Comparison of ENCODE assay signal across 9 mouse cellular contexts in genomic region chr2:181188681-181189080, GRCm38 (mm10). TPM values are rescaled to one million over a fixed set of nuclear protein-coding genes. Genes with fewer than 3 reads are reported as not detected.
A peak's percentile ranks its signal among the peaks of the same experiment; 100 is the strongest.
DNase-seq lines count a peak whose midpoint lies in the region; ATAC-seq and TF ChIP-seq lines count a peak whose summit lies in the region.
"Had no signal": no experiment of that assay in that cellular context is flagged by ENCODE, and none has a peak within 500 bp of the region (broad histone marks: within the 10 kb centered on the region; RNA-seq: fewer than 3 reads in every experiment).

No protein-coding gene starts in this region.

- DNase-seq in cerebellum, adult 9-11 months: peak; percentile 22
- no peak for DNase-seq in cerebellum, postnatal 14 days
- peak; percentile 69 for DNase-seq in induced T-regulatory cell, adult 2 months (ENCODE audit: low read depth)
- DNase-seq in spleen, adult 2 months (ENCODE audit: low read depth in 1 of 2, low spot score in 2 of 2): peak; percentile 32 to 73
- DNase-seq in left cerebral cortex, postnatal 25 days (ENCODE audit: low spot score in 2 of 2): no peak
- no peak for DNase-seq in layer of hippocampus, adult 9-10 months (ENCODE audit: low spot score)

- peak overlapping the region; percentile 83 for H3K4me2 ChIP-seq in embryonic facial prominence, embryonic 15.5 days (replicated peaks)
- peak overlapping the region; percentile 78; the same call in 1 of the 2 replicates for H3K4me2 ChIP-seq in lung, embryonic 16.5 days (ENCODE audit: low read depth, low read length)

- TF ChIP-seq CTCF in spleen, adult 2 months (IDR thresholded peaks at IDR 0.05; ENCODE audit: extremely low read depth, insufficient read depth, insufficient read length, insufficient replicate concordance): no peak

- H3K27me3 ChIP-seq in embryonic facial prominence, embryonic 15.5 days: no peaks in the 10 kb centered on the region
- no peaks in the 10 kb centered on the region for H3K27me3 ChIP-seq in lung, embryonic 16.5 days (ENCODE audit: control insufficient read depth, insufficient read depth, low read depth, low read length)
- no peaks in the 10 kb centered on the region for H3K27me3 ChIP-seq in spleen, adult 2 months (ENCODE audit: control insufficient read depth, insufficient read depth, low read length)
- H3K27me3 ChIP-seq: Patski had no signal

- H3K4me3 ChIP-seq in embryonic facial prominence, embryonic 15.5 days (replicated peaks): no peak overlapping the region
- H3K4me3 ChIP-seq in lung, embryonic 16.5 days (ENCODE audit: low read length): peak overlapping the region; percentile 76; the same call in 1 of the 2 replicates
- peak overlapping the region; percentile 3; the same call in 1 of the 2 replicates for H3K4me3 ChIP-seq in spleen, adult 2 months (ENCODE audit: extremely low read depth, insufficient read depth, insufficient read length)

- H3K36me3 ChIP-seq in embryonic facial prominence, embryonic 15.5 days: no peaks in the 10 kb centered on the region
- no peaks in the 10 kb centered on the region for H3K36me3 ChIP-seq in lung, embryonic 16.5 days (ENCODE audit: control insufficient read depth, insufficient read depth, low read length)
- H3K36me3 ChIP-seq in spleen, adult 2 months (ENCODE audit: control insufficient read depth, insufficient read depth, low read length): no peaks in the 10 kb centered on the region

- H3K4me1 ChIP-seq in embryonic facial prominence, embryonic 15.5 days: peaks cover 12% of the 10 kb centered on the region
- H3K4me1 ChIP-seq in lung, embryonic 16.5 days (replicated peaks; ENCODE audit: control insufficient read depth, insufficient read depth, low read length): peaks cover 5% of the 10 kb centered on the region; the same call in 1 of the 2 replicates
- peaks cover 16% of the 10 kb centered on the region for H3K4me1 ChIP-seq in spleen, adult 2 months (ENCODE audit: control insufficient read depth, insufficient read depth, insufficient read length)

- no peak overlapping the region for H3K9ac ChIP-seq in embryonic facial prominence, embryonic 15.5 days
- H3K9ac ChIP-seq in lung, embryonic 16.5 days (ENCODE audit: low read length): peak overlapping the region; percentile 5; the same call in 1 of the 2 replicates

- TF ChIP-seq POLR2A in spleen, adult 2 months (IDR thresholded peaks at IDR 0.05; ENCODE audit: low read depth, low read length): peak; percentile 19; the same call in 1 of the 2 replicates

- intact Hi-C loops in left cerebral cortex, postnatal 25 days (cut with DNase I): no loop called here

- no peak for ATAC-seq in embryonic facial prominence, embryonic 15.5 days (ENCODE audit: insufficient number of reproducible peaks, low FRiP score, low TSS enrichment, low read depth)
- ATAC-seq in lung, embryonic 16.5 days (ENCODE audit: low read depth): no peak
- ATAC-seq: Patski had no signal

- WGBS in embryonic facial prominence, embryonic 15.5 days: 27% methylated on average over 2 of the region's 2 CpGs
- whole genome bisulfite sequencing in lung, embryonic 16.5 days: 41% methylated on average over 2 of the region's 2 CpGs
- WGBS in spleen, adult 2 months: 27% methylated on average over 2 of the region's 2 CpGs

- H3K9me3 ChIP-seq in embryonic facial prominence, embryonic 15.5 days (replicated peaks): no peaks in the 10 kb centered on the region
- no peaks in the 10 kb centered on the region for H3K9me3 ChIP-seq in lung, embryonic 16.5 days (ENCODE audit: control insufficient read depth, low read length)

- peak overlapping the region; percentile 39; the same call in 1 of the 2 replicates for H3K27ac ChIP-seq in embryonic facial prominence, embryonic 15.5 days (replicated peaks)
- peak overlapping the region; percentile 96; the same call in 1 of the 2 replicates for H3K27ac ChIP-seq in lung, embryonic 16.5 days (ENCODE audit: low read length)
- H3K27ac ChIP-seq in spleen, adult 2 months (ENCODE audit: insufficient read depth, low read length): peak overlapping the region; percentile 84

RNA-seq across cellular contexts. Expression of gene Ppdpf, which starts 1.6 kb away (rescaled TPM):
- polyA plus RNA-seq in embryonic facial prominence, embryonic 15.5 days (2015; fragmentation: Nextera tagmentation; extraction: Ambion mirVana): 268 and 282 TPM in 2 replicates
- polyA plus RNA-seq in lung, embryonic 16.5 days (2015; fragmentation: Nextera tagmentation; extraction: Ambion mirVana): 292 and 303 TPM in 2 replicates
- polyA plus RNA-seq in spleen, adult 2 months (2012; rRNA removed): 135 and 192 TPM in 2 replicates
- total RNA-seq in left cerebral cortex, postnatal 25 days (2021): 10 to 100 TPM; 95.9 to 97.3 TPM

RNA-seq across cellular contexts. Expression of gene Ptk6, which starts 13.9 kb away (rescaled TPM):
- 1.5 and 1.6 TPM in 2 replicates for polyA plus RNA-seq in embryonic facial prominence, embryonic 15.5 days (2015; fragmentation: Nextera tagmentation; extraction: Ambion mirVana)
- 0.04 and 0.05 TPM in 2 replicates for polyA plus RNA-seq in lung, embryonic 16.5 days (2015; fragmentation: Nextera tagmentation; extraction: Ambion mirVana)
- polyA plus RNA-seq in spleen, adult 2 months (2012; rRNA removed): 0.13 and 0.15 TPM in 2 replicates
- under 1 TPM in 1 of 2 experiments, not detected in 1; 0.09 TPM for total RNA-seq in left cerebral cortex, postnatal 25 days (2021)
- polyA plus RNA-seq: Patski had no signal

RNA-seq across cellular contexts. Expression of gene Srms, which starts 24.3 kb away (rescaled TPM):
- polyA plus RNA-seq in embryonic facial prominence, embryonic 15.5 days (2015; fragmentation: Nextera tagmentation; extraction: Ambion mirVana): 0.64 and 0.76 TPM in 2 replicates
- polyA plus RNA-seq in lung, embryonic 16.5 days (2015; fragmentation: Nextera tagmentation; extraction: Ambion mirVana): 0.34 and 0.58 TPM in 2 replicates
- polyA plus RNA-seq in spleen, adult 2 months (2012; rRNA removed): 1.4 and 1.9 TPM in 2 replicates
- under 1 TPM in 1 of 2 experiments, not detected in 1; 0.21 TPM for total RNA-seq in left cerebral cortex, postnatal 25 days (2021)
- polyA plus RNA-seq: Patski had no signal

RNA-seq across cellular contexts. Expression of gene Fndc11, which starts 31.1 kb away (rescaled TPM):
- 0.20 and 0.23 TPM in 2 replicates for polyA plus RNA-seq in embryonic facial prominence, embryonic 15.5 days (2015; fragmentation: Nextera tagmentation; extraction: Ambion mirVana)
- polyA plus RNA-seq in lung, embryonic 16.5 days (2015; fragmentation: Nextera tagmentation; extraction: Ambion mirVana): 0.35 and 0.43 TPM in 2 replicates
- polyA plus RNA-seq in spleen, adult 2 months (2012; rRNA removed): 1.1 and 1.3 TPM in 2 replicates
- total RNA-seq in left cerebral cortex, postnatal 25 days (2021): under 1 TPM in 1 of 2 experiments, not detected in 1; 0.30 TPM
- polyA plus RNA-seq: Patski had no signal

RNA-seq across cellular contexts. Expression of gene Eef1a2, which starts 31.9 kb away (rescaled TPM):
- polyA plus RNA-seq in embryonic facial prominence, embryonic 15.5 days (2015; fragmentation: Nextera tagmentation; extraction: Ambion mirVana): 0.21 and 0.25 TPM in 2 replicates
- 0.16 and 0.20 TPM in 2 replicates for polyA plus RNA-seq in lung, embryonic 16.5 days (2015; fragmentation: Nextera tagmentation; extraction: Ambion mirVana)
- polyA plus RNA-seq in spleen, adult 2 months (2012; rRNA removed): 0.05 TPM in 1 of 2 replicates, not detected in the other
- total RNA-seq in left cerebral cortex, postnatal 25 days (2021): 1,000 to 10,000 TPM; 1,322 to 1,385 TPM
- polyA plus RNA-seq: Patski had no signal

Comparison
In these comparisons a context has a peak if more than half of its experiments do, and no peak if none do; other contexts are left out.
1. DNase-seq: peak in cerebellum, adult 9-11 months (single experiment), induced T-regulatory cell, adult 2 months (single experiment) and spleen, adult 2 months (2 of 2); none in cerebellum, postnatal 14 days (0 of 2), left cerebral cortex, postnatal 25 days (0 of 2) and layer of hippocampus, adult 9-10 months (single experiment).
2. H3K27ac ChIP-seq: peak in every context shown above with its lines; median percentile 96 in lung, embryonic 16.5 days; 84 in spleen, adult 2 months; 39 in embryonic facial prominence, embryonic 15.5 days.